ENCODE assay signal across 7 mouse cellular contexts in the genomic region with DNA sequence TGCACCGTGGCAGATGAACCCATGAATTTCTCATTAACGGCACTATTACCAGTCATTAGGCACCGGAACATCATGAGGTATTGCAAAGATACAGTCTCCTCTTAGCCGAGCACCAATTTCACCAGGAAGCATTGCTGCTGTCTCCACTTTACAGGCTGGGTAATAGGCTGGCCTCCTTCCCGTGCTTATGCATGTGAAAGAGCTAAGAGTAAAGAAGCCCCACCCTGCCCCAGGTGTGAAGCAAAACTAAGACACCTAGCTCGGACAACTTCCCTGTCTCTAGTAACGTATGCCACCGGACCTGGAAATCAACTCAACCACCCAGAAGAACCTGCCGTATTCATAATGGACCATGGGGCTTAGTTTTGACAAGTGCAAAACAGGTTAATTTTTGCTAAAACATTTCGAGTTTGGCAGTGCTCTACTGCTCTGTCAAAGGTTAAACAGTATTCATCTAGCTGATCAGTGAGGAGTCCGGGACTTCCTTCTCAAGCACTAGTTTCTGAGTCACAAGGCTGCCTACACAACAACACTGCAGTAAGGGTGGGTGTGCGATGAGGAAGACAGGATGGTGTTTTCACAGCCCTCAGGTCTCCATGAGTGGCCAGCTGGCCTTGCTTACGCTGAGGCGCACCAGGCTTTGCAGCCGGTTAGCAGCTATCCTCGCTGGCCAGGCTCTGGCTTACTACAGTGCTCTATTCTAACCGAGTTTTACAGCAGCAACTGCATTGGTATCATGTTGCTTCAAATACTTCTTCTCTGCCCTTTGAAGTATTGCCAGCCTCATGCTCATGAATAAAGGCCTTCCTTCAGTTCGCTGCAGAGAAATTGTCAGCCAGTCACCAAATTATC.
DNase-seq lines count a peak whose midpoint lies in the region; ATAC-seq and TF ChIP-seq lines count a peak whose summit lies in the region.

No protein-coding gene starts in this region.

- peaks cover 3% of the 10 kb centered on the region; the same call in 1 of the 2 replicates for H3K4me1 ChIP-seq in embryonic facial prominence, embryonic 11.5 days (ENCODE audit: control insufficient read depth, insufficient read depth, low read length)
- peaks cover 51% of the 10 kb centered on the region for H3K4me1 ChIP-seq in limb, embryonic 12.5 days (replicated peaks)

- H3K4me2 ChIP-seq in embryonic facial prominence, embryonic 11.5 days (ENCODE audit: low read depth, low read length), result no peak overlapping the region
- H3K4me2 ChIP-seq in limb, embryonic 12.5 days, result 0 out of 2 replicates have a peak overlapping the region, but pooled peaks have one; percentile 7

- ATAC-seq in embryonic facial prominence, embryonic 11.5 days (replicated peaks; ENCODE audit: insufficient number of reproducible peaks, low FRiP score, low TSS enrichment, low read depth), result no peak
- ATAC-seq in limb, embryonic 12.5 days (ENCODE audit: insufficient number of reproducible peaks, insufficient read depth, low FRiP score, low TSS enrichment, low read depth), result 0 out of 2 replicates have a peak, but pooled peaks have one; percentile 16
- ATAC-seq in erythroblast, adult 5-6 weeks (replicated peaks; ENCODE audit: low FRiP score, poor library complexity, severe bottlenecking), result no peak

- H3K27me3 ChIP-seq in embryonic facial prominence, embryonic 11.5 days (ENCODE audit: control insufficient read depth, insufficient read depth, low read length), result no peaks in the 10 kb centered on the region
- peaks cover 2% of the 10 kb centered on the region; the same call in 1 of the 2 replicates for H3K27me3 ChIP-seq in limb, embryonic 12.5 days

- H3K36me3 ChIP-seq in embryonic facial prominence, embryonic 11.5 days (replicated peaks; ENCODE audit: control insufficient read depth, insufficient read depth, low read depth, low read length), result no peaks in the 10 kb centered on the region
- no peaks in the 10 kb centered on the region for H3K36me3 ChIP-seq in limb, embryonic 12.5 days

- DNase-seq in layer of hippocampus, adult 2 months (ENCODE audit: low spot score in 2 of 2), result no peak
- no peak for DNase-seq in layer of hippocampus, postnatal 10 days (ENCODE audit: low spot score in 2 of 2)
- DNase-seq in embryonic facial prominence, embryonic 11.5 days (ENCODE audit: low spot score), result peak; percentile 44
- peak; percentile 57 to 65 for DNase-seq in frontal cortex, adult 2 months (ENCODE audit: extremely low spot score in 1 of 2, low spot score in 1 of 2)
- DNase-seq in spleen, postnatal 14 days (ENCODE audit: low spot score in 2 of 2), result no peak

- H3K9ac ChIP-seq in embryonic facial prominence, embryonic 11.5 days (replicated peaks; ENCODE audit: low read length), result no peak overlapping the region
- no peak overlapping the region for H3K9ac ChIP-seq in limb, embryonic 12.5 days (replicated peaks)

- no peak overlapping the region for H3K4me3 ChIP-seq in layer of hippocampus, adult 2 months
- H3K4me3 ChIP-seq in embryonic facial prominence, embryonic 11.5 days (ENCODE audit: low read depth, low read length), result no peak overlapping the region
- H3K4me3 ChIP-seq in limb, embryonic 12.5 days (replicated peaks), result no peak overlapping the region

- no peaks in the 10 kb centered on the region for H3K9me3 ChIP-seq in embryonic facial prominence, embryonic 11.5 days (replicated peaks; ENCODE audit: control insufficient read depth, low read length)
- no peaks in the 10 kb centered on the region for H3K9me3 ChIP-seq in limb, embryonic 12.5 days

- peak overlapping the region; percentile 28; the same call in 1 of the 2 replicates for H3K27ac ChIP-seq in layer of hippocampus, adult 2 months
- peak overlapping the region; percentile 52; the same call in 1 of the 2 replicates for H3K27ac ChIP-seq in embryonic facial prominence, embryonic 11.5 days (replicated peaks; ENCODE audit: low read depth, low read length)
- H3K27ac ChIP-seq in limb, embryonic 12.5 days, result peak overlapping the region; percentile 45; the same call in 1 of the 2 replicates

- TF ChIP-seq CTCF in layer of hippocampus, adult 2 months (conservative IDR thresholded peaks at IDR 0.05), result no peak

- WGBS in embryonic facial prominence, embryonic 11.5 days, result 60% methylated on average over 18 of the region's 18 CpGs
- 48% methylated on average over 18 of the region's 18 CpGs for WGBS in limb, embryonic 12.5 days

Comparison
In these comparisons a context has a peak if more than half of its experiments do, and no peak if none do; other contexts are left out.
1. DNase-seq: peak in embryonic facial prominence, embryonic 11.5 days (single experiment) and frontal cortex, adult 2 months (2 of 2); none in layer of hippocampus, adult 2 months (0 of 2), layer of hippocampus, postnatal 10 days (0 of 2) and spleen, postnatal 14 days (0 of 2).
2. Peak in every context shown above with its lines, with median percentiles within 50 percentile points of each other: H3K27ac ChIP-seq.